Mouse (Mus musculus) forebrain, embryonic 12.5 days (tissue): Measurements from ENCODE around the gene Sox12. TPM values are rescaled to one million over a fixed set of nuclear protein-coding genes. Genes with fewer than 3 reads are reported as not detected.

ENCODE experiments used
- ATAC-seq: fragments of 200-750 bp; cut with Nextera tagmentation; 2 replicates; pipeline ENCODE4 v1.8.0; 2017; ENCODE audit warnings: moderate TSS enrichment; ENCODE audit not compliant: low FRiP score
- H3K27ac ChIP-seq: fragments of 300-500 bp; sonication (generic); 2 replicates; pipeline ENCODE4 v1.5.1; 2016; ENCODE audit warnings: mild to moderate bottlenecking
- H3K27me3 ChIP-seq: fragments of 300-500 bp; sonication (generic); 2 replicates; pipeline ENCODE4 v1.6.1; 2016; ENCODE audit warnings: mild to moderate bottlenecking
- H3K36me3 ChIP-seq: fragments of 300-500 bp; sonication (generic); replicated peaks from 2 replicates; pipeline ENCODE4 v1.6.1; 2016; ENCODE audit warnings: mild to moderate bottlenecking
- H3K4me1 ChIP-seq: fragments of 300-500 bp; sonication (generic); 2 replicates; pipeline ENCODE4 v1.6.1; 2016
- H3K4me2 ChIP-seq: fragments of 300-500 bp; sonication (generic); 2 replicates; pipeline ENCODE4 v1.6.1; 2016; ENCODE audit warnings: mild to moderate bottlenecking, moderate library complexity
- H3K4me3 ChIP-seq: fragments of 300-500 bp; sonication (generic); replicated peaks from 2 replicates; pipeline ENCODE4 v1.5.1; 2016; ENCODE audit warnings: mild to moderate bottlenecking
- H3K9ac ChIP-seq: fragments of 300-500 bp; sonication (generic); 2 replicates; pipeline ENCODE4 v1.6.1; 2016; ENCODE audit warnings: mild to moderate bottlenecking
- H3K9me3 ChIP-seq: fragments of 300-500 bp; sonication (generic); 2 replicates; pipeline ENCODE4 v1.6.1; 2016
- WGBS: fragments of 180-500 bp; shearing (Covaris S2); methylation state at CpG from one replicate; pipeline ENCODE4 v1.1.7; 2016; 5-methylcytosine and 5-hydroxymethylcytosine counted together
- polyA plus RNA-seq: library from polyadenylated mRNA; unstranded; fragments of >200 nt; fragmentation: Nextera tagmentation; extraction: Ambion mirVana; gene quantifications from 2 replicates; pipeline ENCODE4 v1.2.1, GENCODE M21; 2016

The Sox12 gene
- polyA plus RNA-seq, 1 experiment from 2014 or later, result 19.3 TPM

DNA sequence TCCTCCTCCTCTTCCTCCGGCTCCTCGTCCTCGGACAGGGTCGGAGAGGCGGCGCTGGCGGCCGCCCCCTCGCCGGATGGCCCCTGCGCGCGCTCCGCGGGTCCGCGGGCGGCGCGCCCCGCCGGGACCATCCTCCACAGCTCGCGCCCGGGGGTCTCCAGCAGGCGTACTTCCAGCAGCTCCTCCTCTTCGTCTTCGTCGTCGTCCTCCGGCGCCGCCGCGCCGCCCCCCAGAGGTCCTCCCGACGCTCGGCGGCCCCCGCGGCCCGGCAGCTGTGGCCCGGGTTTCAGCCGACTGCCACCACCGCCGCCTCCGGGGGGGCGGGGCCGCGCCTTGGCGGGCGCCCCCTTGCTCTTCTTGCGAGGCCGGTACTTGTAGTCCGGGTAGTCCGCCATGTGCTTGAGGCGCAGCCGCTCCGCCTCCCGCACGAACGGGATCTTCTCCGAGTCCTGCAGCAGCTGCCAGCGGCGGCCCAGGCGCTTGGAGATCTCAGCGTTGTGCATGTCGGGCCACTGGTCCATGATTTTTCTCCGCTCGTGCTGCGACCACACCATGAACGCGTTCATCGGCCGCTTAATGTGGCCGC, 766 bp downstream of the Sox12 start:
- peak overlapping the region; percentile 66 for H3K4me2 ChIP-seq
- peak overlapping the region; percentile 97 for H3K9ac ChIP-seq
- peak overlapping the region; percentile 99 for H3K27ac ChIP-seq
- H3K36me3 ChIP-seq, result peaks cover 7% of the 10 kb centered on the region
- H3K4me3 ChIP-seq, result peak overlapping the region; percentile 90
- ATAC-seq, result peak; percentile 4; the same call in 1 of the 2 replicates
- H3K27me3 ChIP-seq, result no peaks in the 10 kb centered on the region
- H3K9me3 ChIP-seq, result no peaks in the 10 kb centered on the region
- H3K4me1 ChIP-seq, result peaks cover 49% of the 10 kb centered on the region
- WGBS, result under 1% methylated on average over 69 of the region's 77 CpGs

DNA sequence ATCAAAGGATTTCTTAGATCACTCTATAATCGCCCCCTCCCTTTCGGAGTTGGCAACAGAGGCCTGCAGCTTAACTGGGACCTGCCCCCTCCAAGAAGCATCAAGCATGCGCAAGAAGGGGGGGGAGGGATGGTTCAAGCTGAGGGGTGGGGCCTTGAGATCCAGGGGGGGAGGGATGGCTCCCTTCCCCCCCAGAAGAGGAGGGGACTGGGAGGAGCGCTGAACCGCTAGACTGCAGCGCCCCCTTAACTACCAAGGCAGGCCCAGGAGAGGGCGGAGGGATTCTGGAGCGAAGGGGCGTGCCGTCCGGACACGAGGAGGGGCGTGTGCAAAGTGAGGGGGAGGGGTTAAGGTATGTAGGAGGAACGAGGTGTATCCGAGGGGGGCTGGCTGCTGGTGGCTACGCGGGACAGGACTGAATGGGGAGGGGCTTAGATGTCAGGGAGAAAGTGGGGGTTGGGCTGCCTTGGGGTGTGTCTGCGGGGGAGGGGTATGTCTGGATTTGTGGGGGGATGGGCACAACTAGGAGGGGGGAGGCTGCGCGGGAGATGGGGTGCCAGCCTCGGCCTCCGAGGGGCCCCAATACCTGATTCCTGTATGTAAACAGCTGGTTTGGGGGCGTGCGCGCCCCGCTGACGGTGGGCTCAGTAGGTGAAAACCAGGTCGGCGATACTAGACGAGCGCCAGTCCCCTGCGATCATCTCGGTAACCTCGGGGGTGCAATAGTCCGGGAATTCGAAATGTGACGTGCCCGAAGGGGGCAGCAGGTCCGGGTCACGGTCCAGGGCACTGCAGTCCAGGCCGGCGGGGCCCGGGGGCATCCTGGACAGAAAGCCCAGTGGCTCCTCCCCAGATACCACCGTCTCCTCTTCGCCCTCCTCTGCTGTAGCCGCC, 1.5 kb downstream of the Sox12 start:
- Histone ChIP-seq H3K27me3 (no peaks in the 10 kb centered on the region), H3K9me3 (no peaks in the 10 kb centered on the region), H3K27ac (peak overlapping the region; percentile 99), H3K4me1 (peaks cover 49% of the 10 kb centered on the region), H3K9ac (peak overlapping the region; percentile 97), H3K4me3 (peak overlapping the region; percentile 90), H3K36me3 (peaks cover 7% of the 10 kb centered on the region), H3K4me2 (peak overlapping the region; percentile 66)
- peak; percentile 73 for ATAC-seq
- under 1% methylated on average over 44 of the region's 46 CpGs for WGBS

DNA sequence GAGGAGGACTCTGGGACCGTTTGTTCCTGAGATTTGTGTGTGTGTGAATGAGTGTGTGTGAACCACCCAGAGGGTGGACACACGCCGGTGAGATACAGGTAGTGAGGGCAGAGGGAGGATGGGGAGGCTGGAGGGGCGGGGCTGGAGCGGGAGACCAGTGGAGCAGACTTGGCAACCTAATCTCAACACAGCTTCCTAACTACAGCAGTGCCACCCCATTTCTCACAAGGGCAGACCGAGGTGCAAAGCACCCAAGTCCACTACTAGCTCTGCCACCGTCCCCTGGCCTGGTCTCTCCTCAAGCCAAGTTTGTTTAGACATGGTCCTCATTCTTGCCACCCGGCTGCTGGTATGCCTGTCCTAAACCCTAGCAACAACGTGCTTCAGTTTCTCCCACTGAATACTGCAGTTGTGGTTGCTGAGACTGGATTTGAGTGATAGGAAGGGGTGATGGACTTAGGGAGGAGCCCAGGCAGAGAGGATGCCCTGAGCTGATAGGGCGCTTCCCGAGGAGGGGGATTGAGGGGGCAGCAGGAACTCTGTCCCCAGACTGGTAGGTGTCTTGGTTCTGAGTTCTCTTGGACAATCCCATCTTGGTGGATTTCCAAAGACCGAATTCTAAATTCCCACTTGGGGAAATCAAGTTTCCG, 2.5 kb downstream of the Sox12 start:
- Histone ChIP-seq H3K9ac (peak overlapping the region; percentile 97), H3K4me1 (peaks cover 46% of the 10 kb centered on the region), H3K4me2 (peak overlapping the region; percentile 66), H3K4me3 (peak overlapping the region; percentile 90), H3K9me3 (no peaks in the 10 kb centered on the region), H3K36me3 (peaks cover 7% of the 10 kb centered on the region), H3K27ac (peak overlapping the region; percentile 99), H3K27me3 (no peaks in the 10 kb centered on the region)
- no peak for ATAC-seq
- WGBS, result 25% methylated on average over 12 of the region's 13 CpGs

DNA sequence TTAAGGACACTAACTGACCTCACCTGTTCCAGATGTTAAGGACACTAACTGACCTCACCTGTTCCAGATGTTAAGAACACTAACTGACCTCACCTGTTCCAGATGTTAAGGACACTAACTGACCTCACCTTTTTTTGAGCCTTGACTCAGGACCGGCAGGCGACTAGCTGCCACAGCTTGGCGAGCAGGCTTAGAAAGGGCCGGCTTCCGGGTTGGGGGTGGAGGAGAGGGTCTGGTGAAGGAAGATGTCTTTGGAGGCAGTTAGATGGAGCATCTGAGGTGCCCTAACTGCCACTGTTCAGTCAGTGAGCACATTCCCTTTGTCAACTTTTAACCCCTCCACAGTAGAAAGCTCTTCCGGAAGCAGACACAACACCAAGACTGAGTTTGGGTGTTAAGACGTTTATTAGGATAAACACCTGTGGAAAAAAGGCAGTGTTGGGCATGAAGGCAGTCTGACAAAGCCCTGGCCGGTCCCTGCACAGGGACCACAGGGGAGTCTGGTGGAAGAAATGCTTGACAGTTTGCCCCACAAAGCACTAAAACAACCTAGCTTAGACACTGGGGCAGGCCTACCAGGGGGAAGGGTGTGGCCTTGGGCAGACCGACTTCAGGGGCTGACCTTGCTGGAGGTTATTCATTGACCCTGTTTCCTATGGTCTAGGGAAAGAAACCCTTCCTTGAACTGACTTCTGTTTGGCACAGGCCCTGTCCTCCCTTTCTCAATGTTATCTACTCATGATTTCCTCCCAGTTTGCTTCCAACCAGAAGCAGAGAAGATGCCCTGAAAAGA, 4.4 kb downstream of the Sox12 start:
- no peak for ATAC-seq
- Histone ChIP-seq H3K4me3 (peak overlapping the region; percentile 90; the same call in 1 of the 2 replicates), H3K9me3 (no peaks in the 10 kb centered on the region), H3K4me2 (peak overlapping the region; percentile 66), H3K4me1 (peaks cover 31% of the 10 kb centered on the region), H3K27ac (0 out of 2 replicates have a peak overlapping the region, but pooled peaks have one; percentile 31), H3K9ac (no peak overlapping the region), H3K36me3 (peaks cover 7% of the 10 kb centered on the region), H3K27me3 (no peaks in the 10 kb centered on the region)
- 53% methylated on average over 9 of the region's 9 CpGs for WGBS

DNA sequence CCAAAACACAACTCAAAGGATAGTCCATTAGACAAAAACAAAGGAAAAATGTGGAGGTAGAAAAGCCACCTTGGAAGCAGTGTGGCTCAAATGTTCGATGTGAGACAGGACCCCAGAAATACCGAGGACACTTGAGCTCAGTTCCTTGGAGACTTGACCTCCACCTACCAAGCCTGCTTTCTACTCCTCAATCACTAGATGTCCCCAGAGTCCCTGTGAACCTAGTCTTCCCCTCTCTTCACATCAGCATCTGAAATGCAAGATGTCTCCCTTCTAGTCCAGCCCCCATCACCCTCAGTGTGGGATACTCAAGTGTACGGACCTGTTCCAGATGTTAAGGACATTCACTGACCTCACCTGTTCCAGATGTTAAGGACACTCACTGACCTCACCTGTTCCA, 5.1 kb downstream of the Sox12 start:
- Histone ChIP-seq H3K4me1 (peaks cover 31% of the 10 kb centered on the region), H3K4me3 (no peak overlapping the region), H3K4me2 (no peak overlapping the region), H3K27ac (no peak overlapping the region), H3K27me3 (no peaks in the 10 kb centered on the region), H3K9me3 (no peaks in the 10 kb centered on the region), H3K9ac (no peak overlapping the region), H3K36me3 (peaks cover 7% of the 10 kb centered on the region)
- no peak for ATAC-seq
- WGBS, result 19% methylated on average over 3 of the region's 3 CpGs

DNA sequence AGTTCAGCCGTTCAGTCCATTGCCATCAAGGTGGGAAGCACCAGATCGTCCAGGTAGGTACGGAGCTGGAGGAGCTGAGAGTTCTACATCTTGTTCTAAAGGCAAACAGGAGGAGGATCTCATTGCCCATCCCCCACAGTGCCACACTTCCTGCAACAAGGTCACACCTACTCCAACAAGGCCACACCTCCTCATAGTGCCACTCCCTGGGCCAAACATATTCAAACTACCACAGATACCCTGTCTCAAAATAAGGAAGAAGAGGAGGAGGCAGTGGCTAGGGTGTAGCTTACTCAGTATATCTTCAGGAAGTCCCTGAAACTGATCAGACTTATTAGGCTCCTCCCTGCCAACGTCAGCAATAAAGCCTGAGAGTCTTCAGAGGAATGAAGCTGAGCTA, 13.7 kb downstream of the Sox12 start:
- no peak overlapping the region for H3K4me2 ChIP-seq
- 87% methylated on average over 4 of the region's 4 CpGs for WGBS
- H3K4me1 ChIP-seq, result no peaks in the 10 kb centered on the region
- ATAC-seq, result no peak
- no peaks in the 10 kb centered on the region for H3K36me3 ChIP-seq
- no peak overlapping the region for H3K27ac ChIP-seq
- no peak overlapping the region for H3K9ac ChIP-seq
- no peaks in the 10 kb centered on the region for H3K9me3 ChIP-seq
- H3K27me3 ChIP-seq, result no peaks in the 10 kb centered on the region
- no peak overlapping the region for H3K4me3 ChIP-seq

DNA sequence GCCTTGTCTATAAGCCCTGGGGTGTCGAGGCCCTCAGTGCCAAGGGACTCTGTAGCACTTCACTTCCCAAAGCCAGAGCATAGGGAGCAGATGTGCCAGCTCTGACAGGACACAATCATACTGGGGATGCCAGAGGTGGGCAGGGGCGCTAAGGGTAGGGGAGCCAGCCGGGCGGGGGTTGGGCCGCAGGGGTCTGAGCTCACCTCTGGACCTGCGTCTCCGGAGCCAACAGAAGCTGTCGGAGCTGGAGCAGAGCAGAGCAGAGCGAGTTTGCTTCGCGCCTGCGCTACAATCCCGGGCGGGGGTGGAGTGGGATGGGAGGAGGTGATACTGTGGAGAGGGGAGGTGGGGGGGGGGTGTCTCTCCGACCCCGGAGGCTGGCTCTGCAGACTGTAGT, 21.5 kb downstream of the Sox12 start, which contains the start of gene Nrsn2:
TSS of gene Nrsn2 (minus strand) at position 294 of the 397 bp plus-strand sequence.
- H3K36me3 ChIP-seq, result no peaks in the 10 kb centered on the region
- H3K27ac ChIP-seq, result peak within 1 kb of the TSS; percentile 81
- H3K9ac ChIP-seq, result peak within 1 kb of the TSS; percentile 51
- H3K9me3 ChIP-seq, result no peaks in the 10 kb centered on the region
- H3K27me3 ChIP-seq, result peaks cover 7% of the 10 kb centered on the region; the same call in 1 of the 2 replicates
- peaks cover 27% of the 10 kb centered on the region for H3K4me1 ChIP-seq
- ATAC-seq, result peak; percentile 80
- peak within 1 kb of the TSS; percentile 51 for H3K4me2 ChIP-seq
- 2% methylated on average over 16 of the region's 16 CpGs for WGBS
- peak within 1 kb of the TSS; percentile 31 for H3K4me3 ChIP-seq

DNA sequence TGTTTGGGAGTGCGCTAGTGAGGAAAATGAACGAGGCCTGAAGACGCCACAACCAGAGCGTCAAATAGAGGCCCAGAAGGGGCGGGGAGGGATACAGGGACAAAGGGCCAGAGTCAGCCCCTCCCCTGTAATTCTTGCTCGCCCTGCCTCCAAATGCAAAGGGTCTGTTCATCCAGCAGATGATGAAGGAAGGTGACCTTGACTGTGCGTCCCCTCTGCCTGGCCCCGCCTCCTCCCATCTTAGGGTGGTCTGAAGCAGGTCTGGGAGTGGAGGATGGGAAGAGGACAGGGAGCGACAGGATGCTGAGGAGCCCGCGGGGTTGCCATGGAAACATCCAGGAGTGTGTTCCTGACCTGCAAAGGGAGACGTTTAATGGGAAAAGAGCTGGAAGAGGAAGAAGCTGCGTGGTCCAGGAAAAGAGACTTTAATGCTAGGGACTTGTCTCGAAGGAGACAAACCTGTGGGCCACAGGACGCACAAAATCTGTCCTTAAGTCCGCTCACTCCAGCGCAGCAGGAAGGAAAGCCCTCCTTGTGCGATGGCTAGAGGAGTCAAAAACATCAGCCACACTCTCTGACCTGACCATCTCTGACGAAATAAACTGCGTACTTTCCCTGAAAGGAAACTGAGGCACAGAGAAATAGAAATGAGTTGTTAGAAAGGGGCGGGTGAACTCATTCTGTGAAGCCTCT, 22.1 kb downstream of the Sox12 start:
- H3K36me3 ChIP-seq, result no peaks in the 10 kb centered on the region
- H3K27me3 ChIP-seq, result peaks cover 7% of the 10 kb centered on the region; the same call in 1 of the 2 replicates
- H3K4me3 ChIP-seq, result peak overlapping the region; percentile 31
- peak overlapping the region; percentile 81 for H3K27ac ChIP-seq
- ATAC-seq, result peak; percentile 92
- peak overlapping the region; percentile 51 for H3K4me2 ChIP-seq
- H3K9ac ChIP-seq, result peak overlapping the region; percentile 51
- H3K9me3 ChIP-seq, result no peaks in the 10 kb centered on the region
- H3K4me1 ChIP-seq, result peaks cover 27% of the 10 kb centered on the region
- 1% methylated on average over 21 of the region's 21 CpGs for WGBS

DNA sequence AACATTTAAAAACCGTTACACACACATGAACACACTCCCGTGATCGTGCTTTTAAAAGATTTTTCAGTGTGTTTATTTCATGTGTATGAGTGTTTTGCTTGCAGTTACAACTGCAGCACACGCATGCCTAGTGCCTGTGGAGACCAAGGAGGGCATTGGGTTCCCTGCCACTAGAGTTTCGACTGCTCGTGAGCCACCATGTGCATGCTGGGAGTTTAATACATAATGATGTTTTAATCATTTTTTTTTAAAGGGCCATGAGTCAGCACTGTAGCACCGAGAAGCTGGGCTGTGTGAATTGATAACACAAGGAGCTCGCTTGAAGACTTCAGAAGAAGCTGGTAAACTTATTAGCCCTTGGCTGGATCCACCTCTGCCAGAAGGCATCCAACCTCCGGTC, 24.3 kb downstream of the Sox12 start:
- ATAC-seq, result no peak
- H3K27ac ChIP-seq, result no peak overlapping the region
- no peak overlapping the region for H3K9ac ChIP-seq
- H3K27me3 ChIP-seq, result peaks cover 7% of the 10 kb centered on the region; the same call in 1 of the 2 replicates
- WGBS, result 83% methylated on average over 9 of the region's 9 CpGs
- peaks cover 27% of the 10 kb centered on the region for H3K4me1 ChIP-seq
- no peaks in the 10 kb centered on the region for H3K36me3 ChIP-seq
- H3K4me2 ChIP-seq, result no peak overlapping the region
- H3K9me3 ChIP-seq, result no peaks in the 10 kb centered on the region
- no peak overlapping the region for H3K4me3 ChIP-seq

DNA sequence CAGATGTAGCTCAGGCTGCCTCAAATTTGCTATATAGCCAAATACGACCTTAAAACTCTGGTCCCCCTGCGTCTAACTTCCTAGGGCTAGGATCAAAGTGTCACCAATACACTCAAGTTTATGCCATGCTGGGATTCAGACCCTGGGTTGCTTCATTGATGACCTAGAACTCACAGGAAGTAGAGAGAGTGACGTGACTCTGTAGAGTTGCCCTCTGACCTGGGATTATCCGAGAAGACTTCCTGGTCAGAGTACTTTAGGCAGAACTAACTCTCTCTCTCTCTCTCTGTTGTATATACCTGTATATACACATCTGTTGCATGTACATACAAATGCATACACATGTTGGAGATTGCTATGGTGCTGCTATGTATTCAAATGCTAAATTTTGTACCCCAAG, 25.2 kb downstream of the Sox12 start:
- no peak overlapping the region for H3K9ac ChIP-seq
- no peak overlapping the region for H3K27ac ChIP-seq
- H3K9me3 ChIP-seq, result no peaks in the 10 kb centered on the region
- ATAC-seq, result no peak
- no peak overlapping the region for H3K4me2 ChIP-seq
- H3K4me3 ChIP-seq, result no peak overlapping the region
- 71% methylated on average over 4 of the region's 4 CpGs for WGBS
- no peaks in the 10 kb centered on the region for H3K36me3 ChIP-seq
- peaks cover 27% of the 10 kb centered on the region for H3K4me1 ChIP-seq
- H3K27me3 ChIP-seq, result peaks cover 13% of the 10 kb centered on the region; the same call in 1 of the 2 replicates

DNA sequence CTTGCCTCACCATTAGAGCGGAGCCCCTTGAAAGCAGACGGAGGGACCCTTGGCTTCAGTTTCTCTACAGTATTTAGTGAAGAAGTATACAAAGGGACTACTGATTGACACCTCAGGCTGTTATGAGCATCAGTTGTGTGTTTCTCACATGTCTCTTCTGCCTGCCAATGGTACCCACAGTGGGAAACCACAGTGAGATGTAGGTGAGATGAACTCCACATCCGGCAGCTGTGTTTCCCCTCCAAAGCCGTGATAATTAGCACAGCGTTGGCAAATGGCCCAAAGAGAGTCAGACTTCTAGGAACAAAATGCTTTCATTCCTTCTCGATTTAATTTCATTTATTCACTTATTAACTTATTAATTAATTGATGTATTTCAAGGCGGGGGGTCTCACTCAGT, 25.8 kb downstream of the Sox12 start:
- peaks cover 13% of the 10 kb centered on the region; the same call in 1 of the 2 replicates for H3K27me3 ChIP-seq
- no peak for ATAC-seq
- H3K36me3 ChIP-seq, result no peaks in the 10 kb centered on the region
- no peak overlapping the region for H3K4me2 ChIP-seq
- no peaks in the 10 kb centered on the region for H3K9me3 ChIP-seq
- no peak overlapping the region for H3K9ac ChIP-seq
- H3K27ac ChIP-seq, result no peak overlapping the region
- WGBS, result 72% methylated on average over 7 of the region's 7 CpGs
- peaks cover 27% of the 10 kb centered on the region for H3K4me1 ChIP-seq
- no peak overlapping the region for H3K4me3 ChIP-seq
